Mouse (Mus musculus): ENCODE data around the gene Plod1.

DNA sequence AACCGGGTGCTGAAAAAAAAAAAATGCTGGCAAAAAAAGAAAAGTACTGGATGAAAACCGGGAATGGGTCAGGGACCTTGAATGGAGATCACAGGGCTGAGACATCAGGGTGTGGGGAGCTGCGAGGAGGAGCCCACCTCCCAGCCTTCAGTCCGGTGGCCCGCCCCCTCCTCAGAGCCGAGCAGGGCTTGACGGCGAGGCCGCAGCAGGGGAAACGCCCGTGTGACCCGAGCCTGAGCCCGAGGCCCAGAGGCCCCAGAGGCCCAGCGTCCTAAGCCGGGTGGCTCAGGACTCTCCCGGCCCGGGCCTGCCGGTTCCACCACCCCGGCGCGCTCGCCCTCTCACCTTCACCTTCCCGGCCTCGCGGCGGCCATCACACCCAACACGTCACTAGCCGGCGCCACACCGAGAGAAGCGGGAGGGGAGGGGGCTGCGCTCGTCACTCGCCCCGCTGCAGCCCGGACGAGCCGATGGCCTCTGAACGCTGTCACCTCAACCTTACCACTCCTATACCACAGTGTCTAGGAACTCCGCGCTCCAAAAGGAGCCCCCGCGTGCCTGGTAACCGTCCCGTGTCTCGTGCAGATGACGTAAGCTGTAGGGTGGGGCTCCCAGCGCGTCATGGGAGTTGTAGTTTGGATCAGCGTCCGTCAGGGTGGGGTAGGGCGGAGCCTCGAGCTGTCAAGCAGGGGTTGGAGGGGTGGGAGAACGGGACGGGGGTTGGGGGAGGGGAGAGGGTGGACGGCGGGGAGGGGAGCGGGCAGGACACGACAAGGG, 32.1 kb downstream of the Plod1 start, which contains the start of gene Mfn2:
- TF ChIP-seq CTCF (conservative IDR thresholded peaks at IDR 0.05; ENCODE audit: low read length) (no peak), NANOG (IDR thresholded peaks at IDR 0.05; ENCODE audit: borderline replicate concordance, low read length) (no peak)
